Mouse (Mus musculus) kidney, postnatal 25 days (tissue): ENCODE data around the gene 2510009E07Rik.
"Not testable (repeated sequence)": the region's sequence is repeated elsewhere in the genome, so short reads cannot be mapped to it uniquely, and the experiment has no call there.

Experiments
- DNase-seq, 2 experiments: peaks; one replicate each; pipeline ENCODE4 v3.0.0; 2021; ENCODE audit warnings: mixed read lengths in 2 of 2

2510009E07Rik gene

GRCm38 (mm10) chr16:21673651-21674050 is 20.8 kb downstream of the 2510009E07Rik start:
- DNase-seq, result not testable (repeated sequence)

DNA sequence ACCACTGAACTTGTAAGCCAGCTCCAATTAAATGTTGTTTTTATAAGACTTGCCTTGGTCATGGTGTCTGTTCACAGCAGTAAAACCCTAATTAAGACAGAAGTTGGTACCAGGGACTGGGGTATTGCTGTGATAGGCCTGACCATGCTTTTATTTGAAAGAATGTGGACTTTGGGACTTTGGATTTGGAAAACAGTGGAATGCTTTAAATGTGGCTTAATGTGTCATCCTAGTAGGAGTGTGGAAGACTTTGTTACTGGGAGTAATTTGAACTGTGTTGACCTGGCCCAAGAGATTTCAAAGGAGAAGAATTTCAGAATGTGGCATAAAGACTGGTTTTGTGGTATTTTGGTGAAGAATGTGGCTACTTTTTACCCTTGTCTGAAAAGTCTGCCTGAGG is 21.4 kb downstream of the 2510009E07Rik start:
- DNase-seq, result not testable (repeated sequence)

DNA sequence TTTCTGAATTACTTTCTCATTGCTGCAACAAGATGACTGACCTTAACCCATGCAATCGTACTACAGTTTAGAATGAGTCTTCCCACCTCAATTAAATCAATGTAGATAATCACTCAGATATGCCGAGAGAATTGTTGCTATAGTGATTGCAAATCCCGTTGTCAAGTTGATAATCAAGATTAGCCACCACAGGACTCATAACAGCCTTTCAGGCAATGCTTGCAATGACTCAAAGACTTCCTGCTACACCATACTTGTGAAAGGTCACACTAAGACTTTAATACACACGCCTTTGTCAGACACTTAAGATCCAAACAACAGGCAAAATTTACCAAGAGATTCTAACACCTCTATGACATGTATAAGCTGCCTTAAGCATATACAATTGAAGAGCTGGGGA is 22.6 kb downstream of the 2510009E07Rik start:
- no peak for DNase-seq

GRCm38 (mm10) chr16:21665423-21665986 is 29.0 kb downstream of the 2510009E07Rik start:
- no peak for DNase-seq

DNA sequence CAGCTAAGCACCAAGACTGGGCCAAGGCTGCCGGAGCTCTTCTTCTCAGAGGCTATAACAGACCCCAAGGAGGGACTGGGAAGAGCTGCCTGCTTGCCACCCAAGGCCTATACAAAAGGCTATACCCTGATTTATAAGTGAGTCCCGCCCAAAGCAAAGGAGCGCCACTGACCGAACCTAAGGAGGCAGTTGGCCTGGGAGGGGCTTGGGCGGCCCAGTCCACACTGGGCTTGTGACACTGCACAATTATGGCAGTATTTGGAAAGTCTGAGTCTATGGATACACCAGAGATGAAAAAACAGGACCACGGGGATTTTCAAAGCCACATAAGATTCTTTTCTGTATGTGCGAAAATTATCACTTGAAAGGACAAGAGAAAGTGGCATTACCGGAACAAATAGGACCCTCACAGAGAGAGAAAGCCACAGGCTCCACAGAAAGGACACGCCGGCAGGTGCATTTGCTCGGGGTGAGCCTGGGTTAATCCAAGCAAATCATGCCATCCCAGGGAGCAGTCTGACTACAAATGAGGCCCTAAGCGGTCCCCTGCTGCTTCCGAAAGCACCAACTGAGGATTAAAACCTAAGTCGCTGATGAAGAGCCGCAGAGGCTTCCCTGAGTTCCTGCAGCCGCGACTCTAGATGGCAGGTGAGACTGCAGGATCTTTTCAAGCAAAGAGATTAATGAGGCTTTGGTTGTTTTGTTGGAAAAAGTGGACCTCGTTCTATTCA is 29.7 kb downstream of the 2510009E07Rik start:
- DNase-seq, result no peak

DNA sequence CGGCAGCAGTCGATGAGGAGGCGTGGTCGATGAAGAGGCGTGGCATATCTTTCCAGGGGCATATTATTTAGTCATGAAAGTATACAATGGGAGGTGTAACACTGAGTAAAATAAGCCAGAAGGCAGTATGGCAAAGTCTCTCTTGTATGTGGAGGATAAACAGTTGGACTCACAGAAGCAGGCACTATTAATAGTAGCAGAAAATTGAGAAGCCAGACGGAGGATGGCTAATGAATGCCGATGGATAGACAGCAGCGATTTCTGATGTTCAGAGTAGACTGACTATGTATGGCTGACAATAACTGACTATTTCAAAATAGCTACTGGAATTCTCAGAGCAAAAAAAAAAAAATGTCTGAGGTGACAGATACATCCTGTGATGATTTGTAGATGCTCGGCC is 38.5 kb downstream of the 2510009E07Rik start:
- no peak for DNase-seq

DNA sequence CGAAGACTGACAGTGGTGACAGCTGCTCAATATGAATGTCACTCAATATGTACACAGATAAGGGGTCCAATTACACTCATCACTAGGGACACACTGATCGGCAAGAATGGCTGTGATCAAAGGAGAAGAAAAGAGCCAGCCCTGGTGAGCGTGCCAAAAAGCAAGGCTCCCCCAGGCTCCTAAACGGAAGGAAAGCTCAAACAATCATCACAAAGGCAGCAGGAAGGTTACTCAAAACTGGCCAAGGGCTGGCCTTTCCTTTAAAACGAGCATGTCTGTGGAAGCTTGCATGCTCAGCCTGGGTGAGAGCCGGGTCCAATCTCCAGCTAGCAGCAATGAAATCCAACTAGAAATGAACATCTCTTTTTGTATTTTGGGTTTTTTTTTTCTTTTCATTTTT is 39.2 kb downstream of the 2510009E07Rik start:
- peak; percentile 45 to 62 for DNase-seq

DNA sequence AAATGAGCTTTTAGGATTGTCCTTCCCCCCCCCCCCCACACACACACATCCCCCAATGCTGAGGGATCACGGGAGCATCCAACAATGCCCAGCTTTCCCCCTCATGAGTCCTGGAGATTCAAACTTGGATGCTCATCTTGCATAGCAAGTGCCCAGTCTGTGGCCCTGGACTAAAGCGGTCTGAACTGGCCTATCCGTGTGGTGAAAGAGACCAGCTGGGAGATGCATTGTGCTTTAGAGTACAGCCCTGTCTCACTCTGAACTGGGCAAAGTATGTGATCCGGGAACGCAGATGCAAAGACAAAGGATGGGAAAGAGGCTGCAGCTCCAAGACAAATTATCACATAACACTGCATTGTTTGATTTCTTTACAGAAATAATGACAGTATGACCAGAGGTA is 40.1 kb downstream of the 2510009E07Rik start:
- no peak for DNase-seq

DNA sequence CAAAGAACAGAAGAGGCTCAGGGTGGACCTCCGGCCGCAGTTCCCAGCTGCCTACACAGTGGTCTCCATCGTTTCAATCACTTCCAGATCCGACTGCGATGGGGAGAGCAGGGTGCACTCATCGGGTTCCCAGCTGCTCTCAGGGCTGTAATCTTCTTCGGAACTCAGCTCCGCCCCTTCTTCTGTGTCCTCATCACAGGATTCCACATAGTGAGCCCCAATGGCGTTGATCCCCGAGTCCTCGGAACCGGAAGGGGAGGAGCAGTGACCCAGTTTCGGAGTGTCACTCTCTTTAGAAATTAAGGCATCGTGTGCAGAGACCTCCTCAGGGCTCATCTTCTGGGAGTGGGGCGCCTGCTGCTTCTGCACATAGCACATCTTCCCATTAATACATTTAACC is 41.3 kb downstream of the 2510009E07Rik start:
- DNase-seq, result no peak

- no peak for DNase-seq
Observed at GRCm38 (mm10) chr16:21651161-21651560, 43.3 kb downstream of the 2510009E07Rik start.

DNA sequence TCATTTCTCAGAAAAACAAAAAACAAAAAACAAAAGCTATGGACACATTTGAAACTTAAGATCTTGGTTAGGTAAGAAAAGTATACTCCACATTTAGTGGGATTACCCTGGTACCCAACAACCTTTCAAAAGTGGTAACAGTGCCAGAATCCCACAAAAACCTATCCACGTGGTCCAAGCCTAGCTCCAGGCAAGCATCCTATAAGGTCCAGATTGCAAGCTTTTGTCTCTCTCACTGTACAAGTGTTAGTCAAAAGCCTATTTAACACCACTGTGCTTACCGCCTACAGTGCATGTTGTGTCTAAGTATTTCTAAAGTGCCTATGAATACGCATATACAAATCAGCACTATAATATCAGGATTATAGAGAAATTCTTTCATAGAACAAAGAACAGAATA is 44.2 kb downstream of the 2510009E07Rik start:
- DNase-seq, result no peak

DNA sequence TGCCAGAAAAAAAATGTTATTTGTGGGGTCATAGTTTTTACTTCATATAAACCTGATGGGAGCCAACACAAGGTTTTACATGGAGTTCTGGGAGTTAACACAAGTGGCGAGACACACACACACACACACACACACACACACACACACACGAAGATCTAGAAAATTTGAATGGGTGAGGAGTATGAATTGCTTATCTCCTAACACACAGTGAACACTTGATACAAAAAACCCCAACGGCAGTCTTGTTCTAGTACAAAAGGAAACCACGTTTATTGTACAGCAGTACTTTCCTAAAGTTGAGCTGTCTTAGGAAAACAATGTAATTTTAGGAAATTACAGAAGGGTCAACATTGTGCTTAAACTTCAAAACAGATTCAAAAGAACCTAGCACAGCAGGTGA is 45.7 kb downstream of the 2510009E07Rik start:
- no peak for DNase-seq

- no peak for DNase-seq
Observed at GRCm38 (mm10) chr16:21646496-21646895, 48.0 kb downstream of the 2510009E07Rik start.

DNA sequence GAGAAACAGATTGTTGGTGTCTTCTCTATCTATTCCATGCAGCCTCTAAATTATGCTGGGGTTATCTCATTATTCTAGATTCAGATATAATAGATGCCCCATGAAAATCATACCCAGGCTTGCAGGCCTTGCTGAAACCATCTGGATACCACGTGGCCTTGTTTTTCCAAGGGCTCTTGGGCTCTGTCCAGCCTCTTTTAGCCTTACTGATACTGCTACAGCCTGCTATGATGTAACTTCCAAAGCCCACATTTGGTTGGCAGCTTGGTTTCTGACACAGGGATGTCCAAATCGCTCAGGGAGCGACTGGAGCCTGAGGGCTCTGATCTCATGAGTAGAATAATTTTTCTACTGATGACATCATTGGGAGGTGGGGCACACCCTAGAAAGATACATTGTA is 48.5 kb downstream of the 2510009E07Rik start:
- no peak for DNase-seq

GRCm38 (mm10) chr16:21644574-21644973 is 49.9 kb downstream of the 2510009E07Rik start:
- no peak for DNase-seq

DNA sequence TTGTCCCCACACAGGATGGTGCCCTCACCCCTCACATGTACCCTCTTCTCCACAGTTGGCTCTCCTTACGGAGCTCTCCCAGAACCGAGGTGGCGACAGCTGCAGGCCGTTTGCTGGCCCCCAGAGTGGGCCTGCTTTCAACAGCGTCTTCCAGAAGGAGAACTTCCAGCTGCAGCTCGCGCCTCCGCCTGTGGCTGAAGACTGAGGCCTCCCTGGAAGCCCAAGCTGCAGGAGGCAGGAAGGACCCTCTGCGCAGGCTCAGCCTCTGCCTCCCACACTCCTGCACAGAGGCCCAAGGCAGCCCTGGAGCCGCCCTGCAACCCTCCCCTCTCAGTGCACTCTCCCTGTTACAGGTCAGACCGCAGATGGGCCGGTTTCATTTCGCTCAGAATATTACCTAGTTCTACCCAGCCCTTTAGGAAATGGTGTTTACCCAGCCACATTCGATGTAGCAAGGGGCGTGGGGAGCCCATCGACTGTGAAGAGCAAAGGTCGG is 50.4 kb downstream of the 2510009E07Rik start:
- DNase-seq, result peak; percentile 73 to 90

DNA sequence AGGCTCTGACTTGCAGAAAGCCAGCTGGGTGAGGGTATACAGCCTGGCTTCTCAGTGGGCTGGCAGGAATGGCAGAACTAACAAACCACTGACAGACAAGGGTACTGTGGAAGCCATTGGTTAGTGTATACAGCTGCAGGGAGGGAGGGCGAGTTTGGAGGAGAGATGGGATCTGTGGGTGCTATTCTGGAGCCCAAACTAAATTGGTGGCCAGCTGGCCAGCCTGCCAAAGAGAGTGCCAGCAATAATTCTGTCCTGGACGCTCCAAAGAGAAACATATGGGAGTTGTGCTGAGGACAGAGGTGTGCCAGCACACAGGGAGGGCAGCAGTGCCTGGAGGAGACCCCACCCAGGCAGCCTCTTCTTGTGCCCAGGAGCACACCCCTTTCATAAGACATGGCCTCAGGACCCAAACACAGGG is 50.8 kb downstream of the 2510009E07Rik start:
- DNase-seq, result no peak

DNA sequence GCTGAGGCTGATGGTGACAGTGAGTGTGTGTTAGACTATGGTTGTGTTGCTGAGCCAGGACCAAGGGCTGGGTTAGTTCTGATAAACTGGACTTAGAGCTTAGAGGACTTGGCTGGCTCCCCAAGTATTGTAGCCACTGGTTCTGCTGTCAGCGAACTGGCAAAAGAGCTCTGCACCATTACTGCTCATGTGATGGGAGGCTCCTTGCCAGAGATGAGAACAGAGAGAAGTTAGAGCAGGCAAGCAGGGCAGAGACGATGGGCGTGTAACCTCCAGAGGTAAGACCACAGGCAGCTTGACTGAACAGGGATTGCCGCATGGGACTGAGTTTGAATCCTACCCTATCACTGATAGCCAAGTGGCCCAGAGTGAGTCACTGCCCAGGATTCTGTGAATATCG is 51.6 kb downstream of the 2510009E07Rik start:
- peak; percentile 75 for DNase-seq

- peak; percentile 46 to 64 for DNase-seq
Observed at GRCm38 (mm10) chr16:21641944-21642343, 52.5 kb downstream of the 2510009E07Rik start.

GRCm38 (mm10) chr16:21640766-21641499 is 53.5 kb downstream of the 2510009E07Rik start:
- DNase-seq, result peak; percentile 44 to 56

DNA sequence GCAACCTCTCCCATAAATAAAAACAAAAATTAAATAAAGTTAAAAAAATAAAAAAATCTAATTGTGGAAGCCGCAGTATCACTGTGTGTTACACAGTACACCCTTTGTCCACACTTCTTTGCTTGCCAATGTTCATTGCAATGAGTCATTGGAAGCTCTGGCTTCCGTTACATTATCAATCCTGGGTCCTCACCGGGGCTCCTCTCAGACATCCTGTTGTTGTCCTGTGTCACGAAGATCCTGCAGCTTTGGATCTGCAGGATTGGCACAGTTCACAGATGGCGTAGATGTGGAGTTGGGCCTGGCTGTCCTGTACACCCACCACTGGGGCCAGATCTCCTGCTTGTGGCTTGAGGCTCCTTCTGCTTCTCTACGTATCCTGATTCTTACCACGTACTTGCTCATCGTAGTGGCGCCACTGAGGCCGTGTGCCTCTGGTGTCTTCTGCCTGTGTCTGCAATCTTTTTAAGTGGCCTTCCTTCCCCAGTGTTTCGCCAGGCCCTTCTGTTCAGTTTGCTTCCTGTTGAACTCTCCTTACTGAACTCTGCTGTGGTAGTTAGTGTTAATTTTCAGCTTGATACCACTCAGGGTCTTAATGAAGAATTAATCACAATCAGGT is 57.2 kb downstream of the 2510009E07Rik start:
- no peak for DNase-seq

DNA sequence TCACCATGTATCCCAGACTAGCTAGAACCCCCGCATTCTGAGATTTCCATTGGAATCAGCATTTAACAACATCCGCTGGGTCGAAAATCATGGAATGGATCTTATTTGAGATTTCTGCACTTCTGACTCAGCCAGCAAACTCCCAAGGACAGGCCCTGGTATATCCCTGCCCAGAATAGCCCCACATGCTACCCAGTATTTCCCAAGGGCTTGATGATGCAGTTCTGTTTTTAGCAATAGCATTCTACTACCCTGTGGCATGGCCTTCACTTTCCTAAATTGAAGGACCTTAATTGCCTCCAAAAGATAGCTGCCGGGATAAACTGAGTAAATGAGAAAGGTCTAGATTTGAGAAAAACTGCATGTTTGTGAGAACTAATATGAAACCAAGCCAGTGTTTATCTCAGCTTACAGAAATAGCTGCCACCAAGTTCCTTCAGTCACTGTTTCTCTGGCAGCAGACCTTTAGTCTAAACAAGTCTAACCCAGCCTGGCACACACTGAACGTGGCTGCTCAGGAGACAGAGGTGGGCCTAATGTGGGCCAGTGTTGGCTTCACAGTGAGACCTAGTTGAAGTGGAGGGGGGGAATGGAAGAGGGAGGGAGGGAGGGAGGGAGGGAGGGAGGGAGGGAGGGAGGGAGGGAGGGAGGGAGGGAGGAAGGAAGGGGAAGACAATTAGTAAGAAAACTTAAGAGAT is 58.2 kb downstream of the 2510009E07Rik start:
- no peak for DNase-seq

GRCm38 (mm10) chr16:21634460-21634859 is 60.0 kb downstream of the 2510009E07Rik start:
- DNase-seq, result no peak
